Mouse (Mus musculus) spleen, adult 2 months (tissue): Measurements from ENCODE around the gene Sash1.

Experiments
- CTCF ChIP-seq: fragments of 200-500 bp; IDR thresholded peaks from 2 replicates; pipeline ENCODE4 v1.5.1; 2011; ENCODE audit warnings: mild to moderate bottlenecking, inconsistent platforms; ENCODE audit not compliant: insufficient read depth, insufficient read length, insufficient replicate concordance; ENCODE audit errors: extremely low read depth
- POLR2A ChIP-seq: fragments of 200-500 bp; IDR thresholded peaks from 2 replicates; pipeline ENCODE4 v1.6.1; 2011; ENCODE audit warnings: low read depth, low read length, inconsistent platforms

DNA sequence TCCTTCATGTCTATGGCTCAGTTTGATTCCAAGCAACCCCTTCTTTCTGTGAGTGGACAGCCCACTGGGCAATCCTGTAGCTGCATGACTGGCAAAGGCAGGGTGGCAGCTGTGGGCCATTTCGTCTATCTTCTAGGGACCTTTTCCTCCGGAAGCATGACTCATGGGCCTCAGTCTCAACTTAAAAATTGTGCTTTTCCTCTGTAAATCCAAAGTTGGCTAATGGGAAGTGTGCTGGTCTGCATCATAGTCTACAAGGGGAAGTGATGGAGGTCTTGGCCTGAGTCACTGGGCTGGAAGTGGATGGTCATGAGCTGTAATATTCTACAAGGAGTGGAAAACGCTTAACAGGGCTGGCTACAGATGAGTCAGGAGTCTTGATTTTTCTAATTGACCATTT lies 15.5 kb downstream of the Sash1 start:
- TF ChIP-seq CTCF (no peak), POLR2A (no peak)
